Mouse (Mus musculus): ENCODE measurements at regions not wholly inside any gene's neighbourhood (a gene's known extent, or its start where the extent isn't known, plus 50 kb on each side); places are given as distances from the start of the nearest gene placed in this dataset.

GRCm38 (mm10) chr14:24873406-24873805, 386.5 kb downstream of the Rps24 start:
- DNase-seq (ENCODE audit: low read depth, low spot score), result no peak
- H3K9me3 ChIP-seq (replicated peaks; ENCODE audit: insufficient read depth, low read length), result no peaks in the 10 kb centered on the region
- no peak overlapping the region for H3K4me3 ChIP-seq (ENCODE audit: control insufficient read depth in 1 of 2, insufficient read depth in 1 of 2, low read depth in 2 of 2, low read length in 2 of 2)
- no peak overlapping the region for H3K9ac ChIP-seq (ENCODE audit: control insufficient read depth, low read depth, low read length, poor library complexity, severe bottlenecking)
- no peaks in the 10 kb centered on the region for H3K27me3 ChIP-seq (ENCODE audit: control insufficient read depth in 1 of 2, insufficient read depth in 2 of 2, low read length in 2 of 2)
- TF ChIP-seq CHD2 (IDR thresholded peaks at IDR 0.05; ENCODE audit: low read length) (no peak), KAT2A (conservative IDR thresholded peaks at IDR 0.05; ENCODE audit: low read depth, low read length) (no peak)
- no peaks in the 10 kb centered on the region for H3K4me1 ChIP-seq (ENCODE audit: control insufficient read depth in 1 of 2, insufficient read depth in 2 of 2, low read length in 2 of 2)
- H3K36me3 ChIP-seq (ENCODE audit: control insufficient read depth in 1 of 2, insufficient read depth in 2 of 2, low read length in 2 of 2), result no peaks in the 10 kb centered on the region
- H3K27ac ChIP-seq (ENCODE audit: control insufficient read depth, low read depth, low read length), result no peak overlapping the region
- no peaks in the 10 kb centered on the region for H3K79me2 ChIP-seq (ENCODE audit: control insufficient read depth, insufficient read depth, low read length, poor library complexity)

- DNase-seq (ENCODE audit: low read depth, low spot score), result no peak
Measured at GRCm38 (mm10) chr14:24874426-24875155, 387.7 kb downstream of the Rps24 start.

GRCm38 (mm10) chr14:24875156-24875545, 388.2 kb downstream of the Rps24 start:
- Histone ChIP-seq H3K4me3 (ENCODE audit: control insufficient read depth in 1 of 2, insufficient read depth in 1 of 2, low read depth in 2 of 2, low read length in 2 of 2) (no peak overlapping the region), H3K36me3 (ENCODE audit: control insufficient read depth in 1 of 2, insufficient read depth in 2 of 2, low read length in 2 of 2) (no peaks in the 10 kb centered on the region), H3K79me2 (ENCODE audit: control insufficient read depth, insufficient read depth, low read length, poor library complexity) (no peaks in the 10 kb centered on the region), H3K9ac (ENCODE audit: control insufficient read depth, low read depth, low read length, poor library complexity, severe bottlenecking) (no peak overlapping the region), H3K9me3 (replicated peaks; ENCODE audit: insufficient read depth, low read length) (no peaks in the 10 kb centered on the region), H3K27ac (ENCODE audit: control insufficient read depth, low read depth, low read length) (no peak overlapping the region), H3K4me1 (ENCODE audit: control insufficient read depth in 1 of 2, insufficient read depth in 2 of 2, low read length in 2 of 2) (no peaks in the 10 kb centered on the region), H3K27me3 (ENCODE audit: control insufficient read depth in 1 of 2, insufficient read depth in 2 of 2, low read length in 2 of 2) (no peaks in the 10 kb centered on the region)
- TF ChIP-seq CHD1 (IDR thresholded peaks at IDR 0.05; ENCODE audit: low read depth, low read length) (no peak), USF1 (IDR thresholded peaks at IDR 0.05; ENCODE audit: low read depth, low read length) (no peak), ZKSCAN1 (IDR thresholded peaks at IDR 0.05; ENCODE audit: low read depth, low read length) (no peak), SIN3A (IDR thresholded peaks at IDR 0.05; ENCODE audit: low read length) (no peak), GATA1 (IDR thresholded peaks at IDR 0.05; ENCODE audit: low read depth, low read length) (no peak), HCFC1 (IDR thresholded peaks at IDR 0.05; ENCODE audit: low read depth, low read length) (no peak), RCOR1 (IDR thresholded peaks at IDR 0.05; ENCODE audit: low read depth, low read length) (no peak), POLR2AphosphoS5 (IDR thresholded peaks at IDR 0.05; ENCODE audit: borderline replicate concordance, low read depth, low read length) (no peak), SMC3 (IDR thresholded peaks at IDR 0.05; ENCODE audit: low read depth, low read length) (no peak), JUND (IDR thresholded peaks at IDR 0.05; ENCODE audit: low read depth, low read length) (no peak)
- DNase-seq (ENCODE audit: low read depth, low spot score), result no peak

More at GRCm38 (mm10) chr14:24874426-24875155, 387.7 kb downstream of the Rps24 start:
- Histone ChIP-seq H3K4me1 (ENCODE audit: control insufficient read depth in 1 of 2, insufficient read depth in 2 of 2, low read length in 2 of 2) (no peaks in the 10 kb centered on the region), H3K79me2 (ENCODE audit: control insufficient read depth, insufficient read depth, low read length, poor library complexity) (no peaks in the 10 kb centered on the region), H3K9ac (ENCODE audit: control insufficient read depth, low read depth, low read length, poor library complexity, severe bottlenecking) (no peak overlapping the region), H3K27ac (ENCODE audit: control insufficient read depth, low read depth, low read length) (no peak overlapping the region), H3K9me3 (replicated peaks; ENCODE audit: insufficient read depth, low read length) (no peaks in the 10 kb centered on the region), H3K27me3 (ENCODE audit: control insufficient read depth in 1 of 2, insufficient read depth in 2 of 2, low read length in 2 of 2) (no peaks in the 10 kb centered on the region), H3K36me3 (ENCODE audit: control insufficient read depth in 1 of 2, insufficient read depth in 2 of 2, low read length in 2 of 2) (no peaks in the 10 kb centered on the region), H3K4me3 (ENCODE audit: control insufficient read depth in 1 of 2, insufficient read depth in 1 of 2, low read depth in 2 of 2, low read length in 2 of 2) (no peak overlapping the region)
- TF ChIP-seq POLR2A (IDR thresholded peaks at IDR 0.05; ENCODE audit: control insufficient read depth in 1 of 2, insufficient read depth in 1 of 2, low read depth in 1 of 2, low read length in 2 of 2, poor library complexity in 1 of 2), result no peak
- no peak for TF ChIP-seq ELF1 (IDR thresholded peaks at IDR 0.05; ENCODE audit: low read depth, low read length)
- TF ChIP-seq MXI1 (IDR thresholded peaks at IDR 0.05; ENCODE audit: low read depth, low read length), result no peak
- no peak for TF ChIP-seq EP300 (IDR thresholded peaks at IDR 0.05; ENCODE audit: low read depth in 1 of 2, low read length in 2 of 2)
- TF ChIP-seq BHLHE40 (IDR thresholded peaks at IDR 0.05; ENCODE audit: borderline replicate concordance, low read depth, low read length), result no peak
- no peak for TF ChIP-seq RCOR1 (IDR thresholded peaks at IDR 0.05; ENCODE audit: low read depth, low read length)
- no peak for TF ChIP-seq KAT2A (conservative IDR thresholded peaks at IDR 0.05; ENCODE audit: low read depth, low read length)
- no peak for TF ChIP-seq JUND (IDR thresholded peaks at IDR 0.05; ENCODE audit: low read depth, low read length)
- TF ChIP-seq NELFE (IDR thresholded peaks at IDR 0.05; ENCODE audit: low read depth, low read length), result no peak
- no peak for TF ChIP-seq MYB (IDR thresholded peaks at IDR 0.05; ENCODE audit: low read depth, low read length)
- TF ChIP-seq RAD21 (IDR thresholded peaks at IDR 0.05; ENCODE audit: low read depth, low read length), result no peak
